Mouse (Mus musculus) cerebellum, adult 2 months (tissue): Measurements from ENCODE around the gene Prkag2. TPM values are rescaled to one million over a fixed set of nuclear protein-coding genes. Genes with fewer than 3 reads are reported as not detected.

Experiments used
- DNase-seq, 2 experiments: peaks; one replicate each; pipeline ENCODE4 v3.0.0; 2021
- H3K27ac ChIP-seq: fragments of 200-500 bp; 2 replicates; pipeline ENCODE4 v1.5.1; 2012; ENCODE audit warnings: low read length, control low read depth, inconsistent platforms; ENCODE audit not compliant: insufficient read depth
- H3K27me3 ChIP-seq: fragments of 200-500 bp; 2 replicates; pipeline ENCODE4 v1.6.1; 2012; ENCODE audit warnings: inconsistent platforms, mild to moderate bottlenecking, low read length, moderate library complexity; ENCODE audit not compliant: control insufficient read depth, insufficient read depth
- H3K4me1 ChIP-seq: fragments of 200-500 bp; 2 replicates; pipeline ENCODE4 v1.6.1; 2011; ENCODE audit warnings: low read length; ENCODE audit not compliant: control insufficient read depth, insufficient read depth
- H3K4me3 ChIP-seq: fragments of 200-500 bp; replicated peaks from 2 replicates; pipeline ENCODE3; 2011; ENCODE audit warnings: mild to moderate bottlenecking, low read depth, low read length, control low read depth; ENCODE audit not compliant: insufficient read depth
- CTCF ChIP-seq: fragments of 200-500 bp; IDR thresholded peaks from 2 replicates; pipeline ENCODE4 v1.5.1; 2011; ENCODE audit warnings: low read depth, mild to moderate bottlenecking, control low read depth, low read length, moderate library complexity, borderline replicate concordance; ENCODE audit not compliant: insufficient read depth
- POLR2A ChIP-seq: fragments of 200-500 bp; IDR thresholded peaks from 2 replicates; pipeline ENCODE4 v1.6.1; 2011; ENCODE audit warnings: low read length, control low read depth, borderline replicate concordance; ENCODE audit not compliant: insufficient read depth
- WGBS: fragments of 180-500 bp; shearing (Covaris S2); methylation state at CpG from one replicate; pipeline ENCODE4 v1.1.7; 2018; 5-methylcytosine and 5-hydroxymethylcytosine counted together
- polyA plus RNA-seq: library from polyadenylated mRNA; depleted of rRNA; stranded (reverse); fragments of >200 nt; gene quantifications from 2 replicates; pipeline ENCODE4 v1.2.3, GENCODE M21; 2012

Gene Prkag2
- polyA plus RNA-seq, 1 experiment: 92.0 TPM

DNA sequence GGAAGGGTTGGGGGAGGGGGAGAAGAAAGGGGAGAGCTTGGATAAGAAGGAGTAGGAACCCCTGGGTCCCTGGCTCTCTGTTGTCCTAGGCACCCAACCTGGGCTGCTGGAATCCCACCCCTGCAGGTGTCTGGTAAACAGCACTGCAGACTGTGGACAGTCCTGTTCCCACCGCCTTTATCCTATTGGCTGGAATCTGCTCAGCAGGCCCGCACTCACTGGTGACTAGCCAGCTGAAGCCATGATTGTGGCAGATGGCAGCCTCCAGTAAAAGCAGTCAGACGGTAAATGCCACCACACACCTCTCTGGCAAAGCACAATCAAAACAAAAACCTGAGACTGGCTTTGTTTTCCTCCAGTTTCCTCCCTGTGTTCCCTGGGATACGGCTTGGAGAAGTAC, 45.2 kb downstream of the Prkag2 start:
- TF ChIP-seq POLR2A (peak; percentile 65; the same call in 1 of the 2 replicates), CTCF (no peak)
- 4% methylated on average over 4 of the region's 4 CpGs for WGBS
- DNase-seq: peak; percentile 91 to 95
- no peak overlapping the region for H3K4me3 ChIP-seq
- no peaks in the 10 kb centered on the region for H3K27me3 ChIP-seq
- H3K4me1 ChIP-seq: peaks cover 70% of the 10 kb centered on the region
- peak overlapping the region; percentile 77 for H3K27ac ChIP-seq

DNA sequence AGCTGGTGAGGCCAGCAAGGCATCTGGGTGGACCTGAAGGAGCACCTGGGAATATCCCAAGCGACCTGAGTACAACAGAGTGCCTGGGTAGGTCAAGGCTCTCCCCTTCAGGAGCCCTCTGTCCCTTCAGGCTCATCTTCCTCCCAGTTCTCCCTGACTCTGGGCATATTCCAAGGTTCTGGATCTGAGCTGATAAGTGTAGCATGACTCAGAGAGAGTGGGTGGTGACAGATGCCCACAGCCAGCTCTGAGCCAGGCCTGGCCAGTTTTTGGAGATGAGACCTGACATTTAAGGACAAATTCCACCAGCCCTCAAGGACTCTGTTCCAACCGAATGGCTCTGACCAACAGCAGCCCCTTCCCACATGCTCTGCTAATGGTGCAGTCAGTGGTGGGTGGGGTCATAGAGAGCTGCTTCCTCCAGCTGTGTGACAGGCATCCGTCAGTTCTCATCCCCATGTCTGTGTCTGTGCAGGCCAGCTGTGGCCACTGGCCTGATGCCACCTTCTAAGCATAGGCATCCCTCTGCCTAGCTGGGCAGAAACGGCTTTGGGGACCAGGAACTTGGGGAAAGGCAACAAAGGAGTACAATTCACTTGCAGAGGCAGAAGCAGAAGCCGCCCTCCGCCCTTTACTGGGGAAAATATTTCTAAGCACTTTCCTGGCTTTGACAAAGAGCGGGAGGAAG, 46.3 kb downstream of the Prkag2 start:
- Histone ChIP-seq H3K4me1 (peaks cover 59% of the 10 kb centered on the region), H3K4me3 (no peak overlapping the region), H3K27me3 (no peaks in the 10 kb centered on the region), H3K27ac (peak overlapping the region; percentile 71)
- WGBS: 62% methylated on average over 7 of the region's 7 CpGs
- TF ChIP-seq POLR2A (no peak), CTCF (no peak)
- DNase-seq: peak; percentile 64 to 81

DNA sequence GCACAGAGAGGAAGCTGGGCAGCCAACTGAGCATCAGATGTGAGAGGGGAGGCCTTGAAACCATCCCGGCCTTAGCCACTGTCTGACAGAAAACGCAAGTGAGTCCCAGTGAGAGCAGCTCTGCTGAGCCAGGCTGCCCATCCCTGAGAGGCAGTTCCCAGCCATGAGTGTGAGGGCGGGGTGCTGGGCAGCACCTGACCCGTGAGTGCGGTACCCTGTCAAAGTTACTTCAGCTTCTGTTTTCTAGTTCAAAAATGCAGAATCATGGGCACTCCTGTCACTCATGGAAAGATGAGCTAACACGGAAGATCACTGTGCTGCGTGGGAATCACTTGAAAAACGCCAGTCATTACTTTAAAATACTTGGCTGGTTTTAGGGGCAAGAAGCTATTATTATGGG, 49.6 kb downstream of the Prkag2 start:
- Histone ChIP-seq H3K27me3 (no peaks in the 10 kb centered on the region), H3K27ac (no peak overlapping the region), H3K4me3 (no peak overlapping the region), H3K4me1 (peaks cover 39% of the 10 kb centered on the region)
- WGBS: 89% methylated on average over 8 of the region's 8 CpGs
- no peak for DNase-seq
- TF ChIP-seq POLR2A: no peak
- no peak for TF ChIP-seq CTCF

DNA sequence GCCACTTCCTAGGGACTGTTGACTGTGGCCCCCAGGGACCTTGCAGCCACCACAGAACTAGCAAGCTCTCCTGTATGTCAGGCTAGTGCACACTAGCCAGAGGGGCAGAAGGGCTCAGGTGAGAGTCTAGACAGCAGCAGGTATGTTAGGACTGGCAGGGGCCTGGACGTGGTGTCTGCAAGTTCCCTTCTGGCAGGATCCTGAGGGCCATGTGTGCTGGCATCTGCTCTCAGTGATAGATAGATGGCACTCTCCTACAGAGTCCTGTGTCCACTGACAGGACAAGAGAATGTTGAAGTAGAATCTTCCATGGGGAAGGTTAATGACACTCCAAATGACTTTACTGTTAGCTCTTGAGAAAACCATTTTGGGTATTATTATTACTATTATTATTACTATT, 52.8 kb downstream of the Prkag2 start:
- peak; percentile 41; the same call in 1 of the 2 replicates for TF ChIP-seq CTCF
- TF ChIP-seq POLR2A: no peak
- no peaks in the 10 kb centered on the region for H3K27me3 ChIP-seq
- H3K4me1 ChIP-seq: peaks cover 9% of the 10 kb centered on the region
- no peak overlapping the region for H3K27ac ChIP-seq
- no peak overlapping the region for H3K4me3 ChIP-seq
- WGBS: 3% methylated on average over 1 of the region's 1 CpGs
- DNase-seq: no peak

DNA sequence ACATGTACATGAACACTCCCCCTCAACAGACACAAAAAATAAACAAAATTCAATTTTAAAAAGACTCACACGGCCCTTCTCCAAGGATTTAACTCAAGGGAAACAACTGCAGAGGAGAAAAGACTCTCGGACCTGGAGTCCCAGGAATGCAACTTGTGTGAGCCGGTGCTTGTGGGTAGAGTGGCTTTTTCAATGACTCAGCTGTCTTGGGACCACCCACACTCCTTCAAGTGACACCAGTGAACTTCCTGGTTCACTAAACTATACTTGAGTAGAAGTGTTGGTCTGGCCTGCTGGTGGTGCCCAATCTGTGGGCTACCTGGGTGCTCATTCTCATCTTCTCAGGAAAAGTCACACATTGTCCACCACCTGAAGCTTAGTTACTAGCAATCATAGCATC, 53.7 kb downstream of the Prkag2 start:
- WGBS: 91% methylated on average over 3 of the region's 3 CpGs
- DNase-seq: no peak
- H3K27ac ChIP-seq: no peak overlapping the region
- H3K27me3 ChIP-seq: no peaks in the 10 kb centered on the region
- no peak overlapping the region for H3K4me3 ChIP-seq
- peaks cover 9% of the 10 kb centered on the region for H3K4me1 ChIP-seq
- TF ChIP-seq POLR2A (no peak), CTCF (no peak)

DNA sequence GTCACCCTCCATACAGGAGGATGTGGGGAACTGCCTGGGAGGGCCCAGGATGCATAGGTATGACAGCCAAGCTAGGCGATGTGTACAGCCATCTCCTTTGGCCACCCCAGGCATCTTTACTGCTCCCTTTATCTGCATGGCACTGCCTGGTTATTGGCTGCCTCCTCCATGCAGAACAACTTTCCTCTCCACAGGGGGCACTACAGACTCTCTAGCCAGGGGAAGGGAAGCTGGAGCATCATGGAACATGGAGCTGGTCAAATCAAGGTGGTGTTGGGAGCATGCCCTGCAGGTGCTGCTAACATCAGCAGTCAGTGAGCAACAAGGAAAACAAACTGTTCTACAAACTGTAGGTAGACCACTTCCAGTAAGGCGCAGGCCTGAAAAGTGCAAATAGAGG, 56.4 kb downstream of the Prkag2 start:
- H3K4me1 ChIP-seq: peaks cover 11% of the 10 kb centered on the region
- no peaks in the 10 kb centered on the region for H3K27me3 ChIP-seq
- H3K4me3 ChIP-seq: no peak overlapping the region
- 85% methylated on average over 2 of the region's 2 CpGs for WGBS
- no peak overlapping the region for H3K27ac ChIP-seq
- TF ChIP-seq CTCF: 0 out of 2 replicates have a peak, but pooled peaks have one; percentile 5
- TF ChIP-seq POLR2A: no peak
- no peak for DNase-seq

DNA sequence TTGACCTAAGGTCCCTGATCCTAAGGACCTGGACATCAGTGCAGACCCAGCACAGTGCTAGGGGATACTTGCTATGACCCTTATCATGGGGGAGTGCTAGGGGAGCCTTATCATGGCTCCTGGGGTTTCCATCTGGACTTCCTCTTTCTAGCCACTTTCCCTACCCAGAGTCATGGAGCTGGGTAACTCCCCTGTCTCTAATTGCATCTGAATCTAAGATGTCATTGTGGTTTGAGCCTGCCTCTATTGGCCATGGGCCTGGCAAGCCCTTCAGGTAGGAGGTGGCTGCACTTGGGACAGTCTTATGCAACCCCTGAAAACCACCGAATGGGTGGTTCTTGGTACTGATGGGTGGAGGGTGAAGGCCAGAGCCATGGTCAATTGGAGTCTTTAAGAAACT, 58.5 kb downstream of the Prkag2 start:
- Histone ChIP-seq H3K4me1 (peaks cover 5% of the 10 kb centered on the region; the same call in 1 of the 2 replicates), H3K27ac (no peak overlapping the region), H3K27me3 (no peaks in the 10 kb centered on the region), H3K4me3 (no peak overlapping the region)
- DNase-seq: no peak
- no peak for TF ChIP-seq CTCF
- no peak for TF ChIP-seq POLR2A
- 100% methylated on average over 1 of the region's 1 CpGs for WGBS

DNA sequence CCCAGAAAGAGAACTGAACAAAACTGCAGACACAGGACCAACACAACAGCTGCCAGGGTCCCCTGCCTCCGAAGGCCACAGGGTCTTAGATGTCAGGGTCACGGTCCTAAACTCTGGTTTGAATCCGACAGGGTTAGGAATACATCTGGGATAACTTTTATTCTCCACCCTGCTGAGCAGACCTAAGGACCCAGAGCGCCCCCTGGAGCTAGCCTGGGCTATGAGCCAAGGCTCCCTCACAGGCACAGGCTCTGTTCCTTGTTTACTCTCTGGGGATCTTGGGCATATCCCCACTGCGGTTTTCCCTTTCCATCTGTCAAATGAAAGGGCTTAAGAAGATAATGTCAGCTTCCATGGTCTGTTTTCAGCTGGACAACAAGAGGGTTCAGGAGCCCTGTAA, 59.1 kb downstream of the Prkag2 start:
- Histone ChIP-seq H3K27me3 (no peaks in the 10 kb centered on the region), H3K4me3 (no peak overlapping the region), H3K27ac (no peak overlapping the region), H3K4me1 (peaks cover 5% of the 10 kb centered on the region; the same call in 1 of the 2 replicates)
- no peak for DNase-seq
- TF ChIP-seq CTCF: no peak
- TF ChIP-seq POLR2A: no peak
- WGBS: 49% methylated on average over 5 of the region's 5 CpGs
